Mouse (Mus musculus): Measurements from ENCODE around the gene Slmap. TPM values are rescaled to one million over a fixed set of nuclear protein-coding genes. Genes with fewer than 3 reads are reported as not detected.

Slmap gene
- total RNA-seq, 2 experiments from 2014 or later: 111 to 113 TPM

DNA sequence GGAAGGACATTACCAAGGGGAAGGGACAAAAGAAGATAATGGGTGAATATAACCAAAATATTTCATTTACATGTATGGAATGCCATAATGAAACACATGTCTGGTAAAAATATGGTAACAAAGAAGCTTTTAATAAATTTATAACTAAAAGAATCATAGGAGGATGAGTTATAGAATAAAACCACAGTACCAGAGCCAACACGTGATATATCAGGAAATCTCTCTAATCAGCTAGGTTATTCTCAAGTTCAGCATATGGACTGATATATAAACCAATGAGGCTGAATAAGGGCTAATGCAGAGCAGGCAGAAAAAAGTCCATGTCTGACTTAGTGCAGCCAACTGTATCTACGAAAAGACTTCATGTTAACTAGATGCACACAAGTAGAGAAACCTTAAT is 58.3 kb downstream of the Slmap start:
- DNase-seq: no peak

DNA sequence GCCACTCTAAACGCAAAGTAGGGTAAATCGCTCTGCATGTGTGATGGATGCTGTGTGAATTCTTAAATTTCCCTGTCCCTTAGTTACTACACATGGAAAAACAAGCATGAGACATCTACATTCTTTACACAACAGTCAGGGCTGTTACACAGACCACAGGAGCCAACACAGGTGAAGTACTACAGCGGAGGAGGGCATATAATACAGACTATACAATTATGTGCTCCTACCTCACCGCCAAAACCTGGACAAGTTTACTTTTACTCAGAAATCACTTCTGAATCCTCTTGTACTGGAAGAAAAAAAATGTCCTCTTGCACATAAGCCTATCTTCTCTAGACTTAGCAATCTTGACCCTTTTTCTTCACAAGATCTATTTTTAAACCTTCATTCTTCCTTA is 66.8 kb downstream of the Slmap start:
- DNase-seq: no peak

DNA sequence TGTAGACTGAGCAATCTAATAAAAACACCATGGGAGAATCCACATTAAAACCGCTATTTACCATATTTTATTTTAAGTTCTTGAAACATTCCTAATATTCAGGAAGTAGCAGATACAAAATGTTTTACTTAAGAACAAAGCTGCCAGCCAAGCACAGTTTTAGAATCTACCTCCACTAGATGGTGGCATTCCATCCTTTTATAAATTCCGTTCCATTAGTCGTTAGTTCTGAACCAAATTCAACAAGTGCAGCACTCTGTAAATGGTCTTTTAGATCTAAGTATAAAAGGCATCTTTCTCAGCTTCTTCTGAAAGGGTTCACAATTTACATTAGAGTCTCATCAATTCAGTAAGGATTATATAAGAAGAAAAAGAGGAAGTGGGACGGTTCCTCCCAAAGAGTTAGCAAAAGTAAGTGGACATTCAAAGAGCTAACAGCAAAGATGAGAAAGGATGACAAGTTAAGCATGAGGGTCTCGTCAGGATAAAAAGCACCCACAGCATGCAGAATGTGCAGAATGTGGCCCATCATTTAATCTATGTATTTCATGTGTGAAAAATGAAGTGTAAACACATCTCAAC is 68.1 kb downstream of the Slmap start:
- DNase-seq: no peak

DNA sequence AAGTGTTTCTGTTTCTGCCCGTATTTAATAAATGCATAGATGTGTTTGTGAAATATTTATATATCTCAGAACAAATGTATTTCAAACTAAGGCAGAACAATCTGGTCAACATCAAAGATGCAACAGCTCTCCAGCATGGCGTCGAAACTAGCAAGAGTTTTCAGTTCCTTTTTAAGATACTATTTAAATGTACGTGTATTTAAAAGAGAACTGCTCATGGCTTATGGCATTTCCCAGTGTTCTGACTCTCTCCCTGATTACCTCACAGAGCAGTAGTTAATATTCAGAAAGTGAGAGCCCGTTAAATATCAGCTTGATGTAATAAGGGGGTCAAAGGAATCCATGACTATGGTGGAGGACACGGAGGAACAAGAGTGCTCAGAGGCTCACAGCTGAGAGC is 68.8 kb downstream of the Slmap start:
- no peak for DNase-seq

DNA sequence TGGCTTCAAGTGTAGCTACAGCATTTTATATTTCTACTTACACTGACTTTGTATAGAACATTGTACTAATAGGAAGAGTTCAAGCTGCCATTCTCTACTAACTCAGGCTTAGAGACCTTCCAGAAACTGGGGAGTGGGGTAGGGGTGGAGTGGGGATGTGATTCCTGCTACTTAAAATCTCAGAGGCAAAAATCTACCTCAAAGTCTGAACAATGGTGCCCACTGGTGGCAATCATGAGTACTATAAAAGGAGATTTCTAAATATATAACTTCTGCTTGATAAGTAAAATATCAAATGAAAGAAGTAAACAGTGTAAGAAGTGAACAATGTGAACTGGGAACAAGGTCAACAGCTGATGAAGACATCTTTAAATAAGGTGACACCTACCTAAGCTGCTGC is 75.2 kb downstream of the Slmap start:
- DNase-seq: peak; percentile 36

DNA sequence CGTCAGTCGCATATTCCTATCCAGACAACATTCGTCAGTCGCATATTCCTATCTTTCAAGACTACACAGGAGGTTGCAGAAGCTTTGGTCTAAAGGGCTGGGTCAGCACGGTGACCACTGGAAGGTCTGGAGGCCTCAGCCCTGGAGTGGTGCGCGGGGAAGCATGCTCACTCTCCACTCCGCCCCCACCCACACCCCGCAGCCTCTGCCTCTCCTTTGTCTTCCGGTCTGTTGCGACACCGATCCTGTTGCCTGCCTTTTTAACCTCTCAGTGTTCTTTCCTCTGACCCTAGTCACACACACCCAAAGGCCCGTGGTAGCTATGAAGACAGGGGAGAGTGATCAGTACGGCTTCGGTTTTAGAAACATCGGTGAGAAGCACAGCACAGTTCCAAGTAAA is 79.9 kb downstream of the Slmap start:
- DNase-seq: no peak

DNA sequence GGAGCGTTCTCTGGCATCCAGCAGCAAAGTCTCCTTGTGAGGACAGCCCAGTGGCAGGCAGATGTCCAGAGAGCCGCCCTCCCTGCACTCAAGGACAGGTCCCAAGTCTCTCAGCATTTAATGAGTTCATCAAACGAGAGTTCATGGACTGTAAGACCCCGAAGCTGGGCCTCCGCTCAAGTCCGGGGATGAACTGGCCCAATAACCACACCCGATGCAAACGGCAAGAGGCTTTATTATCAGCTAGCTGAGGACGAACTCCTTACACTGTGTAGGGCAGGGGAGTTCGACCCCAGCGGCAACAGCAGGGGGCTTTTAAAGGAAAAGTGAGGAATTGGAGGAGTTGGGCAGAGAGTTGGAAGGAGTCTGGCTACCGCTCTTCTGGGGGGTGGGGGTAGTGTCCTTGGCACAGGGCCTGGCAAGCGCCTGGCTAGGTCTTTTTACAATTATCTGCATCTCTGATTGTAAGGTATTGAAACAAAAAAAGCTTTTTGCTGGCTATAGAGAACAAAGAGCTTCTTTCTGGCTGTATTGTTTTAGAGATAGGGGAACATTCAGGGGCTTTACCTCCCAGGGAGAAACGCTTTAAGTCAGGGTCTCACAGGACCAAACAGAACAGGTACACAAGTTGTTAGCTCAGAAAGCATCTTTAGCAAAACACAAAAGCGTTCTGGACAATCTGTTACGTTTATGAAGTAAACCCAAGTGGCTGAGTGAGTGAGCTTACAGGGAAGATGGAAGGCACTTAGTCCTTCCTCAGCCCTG is 84.5 kb downstream of the Slmap start:
- DNase-seq: peak; percentile 36

DNA sequence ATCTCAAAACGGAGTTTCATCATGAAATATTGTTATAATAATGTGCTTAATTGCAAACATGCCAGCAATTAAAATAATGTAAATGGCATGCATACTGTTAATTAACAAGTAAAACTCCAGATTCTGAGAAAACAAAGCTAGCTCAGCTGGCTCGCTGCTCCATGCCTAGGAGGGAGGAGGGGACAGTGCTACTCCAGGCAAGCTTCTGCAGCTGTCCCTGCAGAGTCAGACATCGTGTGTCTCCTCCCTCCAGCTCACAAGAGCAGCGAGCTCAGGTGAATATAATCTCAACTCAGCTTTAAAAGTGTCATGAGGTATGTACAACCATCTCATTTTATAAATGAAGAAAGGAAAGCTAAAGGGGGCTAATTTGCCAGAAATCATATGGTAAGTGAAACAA is 86.2 kb downstream of the Slmap start:
- DNase-seq: no peak

DNA sequence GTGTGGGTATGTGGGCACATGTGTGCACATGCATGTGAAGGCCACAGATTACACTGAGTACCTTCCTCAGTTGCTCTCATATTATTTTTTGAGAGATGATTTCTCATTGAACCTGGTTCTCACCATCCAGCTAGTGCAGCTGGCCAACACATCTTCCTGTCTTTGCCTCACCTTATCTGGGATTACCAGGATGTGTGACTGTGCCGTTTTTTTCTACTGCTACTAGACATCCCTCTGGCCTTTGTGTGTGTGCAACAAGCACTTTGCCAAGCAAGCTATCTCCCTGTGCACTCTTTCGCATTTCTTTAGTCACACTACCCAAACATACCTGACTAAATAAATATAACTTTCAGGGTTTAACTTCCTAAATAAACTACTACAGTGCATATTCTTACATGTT is 87.5 kb downstream of the Slmap start:
- no peak for DNase-seq

DNA sequence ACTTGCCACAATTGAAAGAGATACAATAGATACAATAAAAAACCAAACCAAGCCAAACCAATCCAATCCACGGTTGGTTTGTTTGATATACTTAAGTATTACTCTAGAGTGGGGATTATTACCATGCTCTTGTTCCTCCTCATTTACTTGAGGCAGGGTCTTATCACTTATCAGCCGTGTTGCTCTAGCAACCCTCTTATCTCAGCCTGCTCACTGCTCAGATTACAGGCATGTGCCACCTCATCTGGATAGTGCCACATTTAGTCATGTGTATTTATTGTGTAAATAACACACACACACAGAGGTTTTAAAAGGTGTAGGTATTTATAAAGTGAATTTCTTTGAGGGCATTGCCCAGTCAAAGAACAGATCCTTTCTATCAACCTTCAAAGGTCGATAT is 88.2 kb downstream of the Slmap start:
- no peak for DNase-seq

DNA sequence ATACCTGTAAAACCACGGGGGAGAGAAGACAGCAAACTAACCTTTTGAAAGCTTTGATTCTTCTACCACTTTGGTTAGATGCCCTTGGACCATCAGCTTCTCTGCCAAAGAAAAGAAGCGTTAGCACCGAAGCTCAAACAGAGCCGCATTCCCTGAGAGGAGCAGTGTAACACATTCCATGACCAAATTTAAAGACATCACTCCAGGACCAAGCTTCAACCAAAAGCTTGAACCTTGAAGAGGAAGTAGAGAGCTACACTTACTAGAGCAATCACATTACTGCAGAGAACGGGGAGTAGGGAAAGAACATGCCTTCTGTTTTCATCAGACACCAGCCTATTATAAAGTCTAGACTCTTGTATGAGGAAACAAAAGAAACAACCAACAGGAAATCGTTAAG is 92.2 kb downstream of the Slmap start:
- DNase-seq: no peak

DNA sequence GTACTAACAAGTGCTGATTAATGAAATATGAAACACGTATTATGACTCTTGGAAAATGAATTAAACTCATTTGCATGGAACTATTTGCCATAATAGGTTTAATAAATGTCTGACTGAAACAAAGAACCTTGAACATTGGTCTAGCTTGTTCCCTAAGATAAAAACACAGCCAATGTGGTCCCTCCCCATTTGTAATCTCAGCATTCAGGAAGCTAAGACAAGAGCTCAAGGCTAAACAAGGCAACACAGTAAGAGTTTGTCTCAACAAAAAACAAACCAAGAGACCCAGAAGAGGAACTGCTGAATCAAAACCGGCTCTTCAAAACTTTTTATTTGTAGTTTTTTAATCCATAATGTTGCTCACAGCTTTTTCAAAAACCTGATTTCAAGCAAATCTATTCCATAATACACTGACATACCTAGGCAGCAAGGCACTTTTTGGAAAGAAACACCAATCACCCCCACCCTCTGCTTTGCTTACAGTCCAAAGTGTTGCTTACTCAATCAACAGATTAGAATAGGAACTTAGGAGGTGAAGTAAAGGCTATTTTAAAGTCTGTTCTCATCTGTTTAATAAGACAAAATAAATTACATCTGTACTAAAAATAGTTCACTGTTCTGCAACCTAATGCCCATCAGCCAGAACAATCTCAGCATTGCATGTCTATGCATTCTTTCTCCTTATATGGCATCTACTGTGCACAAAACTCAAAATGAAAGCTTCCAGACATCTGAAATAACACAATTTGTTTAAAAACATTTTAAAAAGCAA is 93.5 kb downstream of the Slmap start:
- no peak for DNase-seq

DNA sequence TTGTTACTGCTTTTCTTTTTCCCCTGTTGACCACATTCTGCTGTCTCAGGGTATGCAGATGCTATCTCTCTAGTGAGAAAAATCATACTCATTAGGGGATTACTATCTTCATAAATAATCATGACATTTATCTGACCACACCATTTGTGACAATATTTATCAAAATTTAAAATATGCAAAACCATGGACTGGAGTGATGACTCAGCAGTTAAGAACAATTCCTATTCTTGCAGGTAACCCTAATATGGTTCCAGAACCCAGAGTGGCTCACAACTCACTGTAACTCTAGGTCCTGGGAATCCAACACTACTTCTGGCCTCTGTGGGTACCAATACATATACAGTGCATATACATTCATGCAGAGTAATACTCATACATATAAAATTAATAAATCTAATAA is 94.7 kb downstream of the Slmap start:
- DNase-seq: no peak

DNA sequence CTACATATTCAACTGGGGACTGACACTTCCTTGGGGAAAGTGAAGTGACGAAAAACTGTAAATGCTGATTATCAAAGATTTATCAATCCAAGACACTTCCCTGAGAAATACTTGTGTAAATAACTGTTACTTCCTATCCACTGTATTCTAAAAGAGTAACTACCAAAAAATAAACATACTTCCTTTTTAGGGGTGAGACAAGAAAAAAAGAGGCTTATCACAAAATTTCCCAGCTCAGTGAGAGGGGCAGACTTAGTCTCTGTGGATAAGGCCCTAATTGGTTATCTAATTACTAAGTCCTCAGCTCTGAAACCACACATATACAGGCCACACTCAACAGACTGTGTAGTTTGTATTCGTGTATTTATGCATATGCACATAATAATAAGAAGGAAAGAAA is 97.0 kb downstream of the Slmap start:
- no peak for DNase-seq

DNA sequence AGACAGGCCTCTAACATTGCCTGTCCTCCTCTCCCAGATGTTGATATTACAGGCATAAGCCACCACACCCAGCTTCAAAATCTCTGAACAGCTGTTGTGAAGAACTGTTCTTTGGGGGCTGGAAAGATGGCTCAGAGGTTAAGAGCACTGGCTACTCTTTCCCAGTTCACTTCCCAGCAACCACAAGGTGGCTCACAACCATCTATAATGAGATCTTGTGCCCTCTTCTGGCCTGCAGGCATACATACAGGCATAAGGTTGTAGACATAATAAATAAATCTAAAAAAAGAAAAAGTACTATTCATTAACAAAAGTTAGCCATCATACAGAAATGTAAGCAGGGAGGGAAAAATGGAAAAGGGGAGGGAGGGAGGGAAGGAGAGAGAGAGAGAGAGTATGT is 98.4 kb downstream of the Slmap start:
- no peak for DNase-seq

DNA sequence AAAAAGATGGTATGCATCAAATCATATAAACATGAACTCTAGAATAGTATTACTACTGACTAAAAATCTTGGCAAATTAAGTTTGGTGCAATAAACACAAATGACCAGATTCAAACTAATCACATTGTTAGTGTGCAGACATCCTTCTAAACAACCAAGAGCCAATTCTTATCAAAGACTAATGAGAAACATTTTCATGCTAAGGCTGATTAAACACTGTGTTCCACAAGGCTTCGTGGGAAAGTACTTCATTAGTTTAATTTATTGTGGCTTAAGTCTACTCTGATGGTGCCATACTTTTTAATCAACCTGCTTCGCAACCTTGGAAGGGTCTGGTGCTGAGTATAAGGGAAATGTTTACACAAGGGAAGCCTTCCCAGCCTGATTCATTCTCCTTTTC is 102.4 kb downstream of the Slmap start:
- DNase-seq: no peak

DNA sequence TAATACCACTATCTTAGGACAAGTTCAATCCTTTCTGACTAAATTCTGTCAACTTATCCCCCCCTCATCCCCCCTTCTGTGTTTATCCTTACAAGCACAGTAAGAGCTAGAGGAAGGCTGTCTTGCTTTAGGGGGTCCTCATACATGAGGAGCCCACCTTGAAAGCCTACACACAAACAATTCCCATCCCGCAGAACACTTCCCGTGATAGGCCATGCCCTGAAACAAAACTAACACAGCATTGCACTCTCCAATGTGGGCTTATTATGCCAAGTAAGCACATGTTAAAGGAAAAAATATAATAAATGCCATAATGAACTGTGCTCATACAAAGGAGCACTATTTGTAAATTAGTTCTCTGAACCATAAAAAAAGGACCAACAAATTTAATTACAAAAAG is 102.8 kb downstream of the Slmap start:
- DNase-seq: no peak

DNA sequence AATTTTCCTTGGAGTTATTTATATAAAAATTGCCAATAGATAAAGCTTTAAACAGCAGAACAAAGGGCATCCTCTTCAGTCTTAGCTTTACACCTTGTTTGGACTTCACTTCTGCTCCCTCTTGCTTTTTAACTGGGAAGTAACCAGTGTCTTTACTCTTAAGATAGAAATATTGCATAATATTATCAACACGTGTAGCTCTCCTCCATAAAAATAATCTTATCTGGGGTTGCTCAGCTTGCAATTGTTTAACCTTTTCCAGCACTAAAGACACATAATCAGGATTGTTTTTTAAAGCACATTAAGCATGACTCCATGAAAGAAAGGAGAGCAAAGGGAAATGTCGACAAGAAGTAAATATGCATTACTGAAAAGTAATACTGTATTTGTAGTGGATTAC is 114.5 kb downstream of the Slmap start:
- DNase-seq: no peak

DNA sequence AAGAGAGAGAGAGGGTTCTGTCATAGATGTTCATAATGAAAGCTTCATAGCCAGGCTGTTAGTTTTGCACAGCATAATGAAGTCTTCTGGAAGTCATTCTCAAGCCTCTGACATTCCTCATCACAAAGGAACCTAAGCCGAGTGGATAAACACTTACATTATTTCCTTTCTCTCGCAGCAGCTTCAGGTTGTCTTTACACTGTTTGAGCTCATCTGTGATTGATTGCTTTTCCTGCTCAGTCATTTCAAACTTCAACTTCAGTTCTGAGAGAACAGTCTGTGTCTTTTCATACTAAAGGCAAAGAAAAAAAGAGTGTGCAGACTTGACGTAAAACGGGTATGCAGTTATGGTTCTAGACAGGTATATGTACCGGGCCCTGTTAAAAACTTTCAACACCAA is 116.8 kb downstream of the Slmap start:
- DNase-seq: no peak

DNA sequence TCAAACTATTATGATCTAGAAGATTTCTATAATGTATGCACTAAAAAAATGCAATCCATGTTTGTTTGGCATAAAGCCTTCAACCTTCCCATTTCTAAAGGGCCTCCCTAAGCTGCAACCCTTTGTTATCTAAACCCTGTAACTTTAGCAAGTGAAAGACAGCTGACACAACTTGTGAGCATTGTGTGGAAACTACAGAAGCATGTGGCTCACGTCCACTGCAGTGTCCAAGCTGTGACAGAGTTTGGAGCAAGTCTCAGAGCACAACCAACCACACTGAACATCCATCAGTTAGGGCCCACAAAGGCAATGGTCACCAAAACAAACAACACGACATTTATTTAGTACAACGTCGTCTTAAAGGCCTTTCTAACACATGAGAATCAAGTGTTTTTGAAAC is 117.6 kb downstream of the Slmap start:
- no peak for DNase-seq

DNA sequence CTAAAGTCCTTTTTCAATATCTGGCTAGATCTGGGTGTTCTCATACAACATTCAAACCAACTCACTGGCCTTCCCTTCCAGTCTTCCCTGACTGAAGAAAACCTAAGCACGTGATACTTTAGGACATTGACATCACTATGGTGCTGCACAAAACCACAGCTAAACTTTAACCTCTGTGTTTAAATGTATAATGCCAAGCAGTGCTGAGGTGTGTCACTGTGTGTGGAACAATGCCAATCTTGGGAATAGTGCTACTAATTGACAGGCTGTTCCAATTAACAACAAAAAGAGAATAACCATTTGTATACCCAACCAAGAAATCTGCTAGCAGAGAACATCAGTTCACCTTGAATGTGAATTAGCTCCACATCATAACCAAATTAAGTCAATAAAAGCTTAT is 121.2 kb downstream of the Slmap start:
- no peak for DNase-seq

DNA sequence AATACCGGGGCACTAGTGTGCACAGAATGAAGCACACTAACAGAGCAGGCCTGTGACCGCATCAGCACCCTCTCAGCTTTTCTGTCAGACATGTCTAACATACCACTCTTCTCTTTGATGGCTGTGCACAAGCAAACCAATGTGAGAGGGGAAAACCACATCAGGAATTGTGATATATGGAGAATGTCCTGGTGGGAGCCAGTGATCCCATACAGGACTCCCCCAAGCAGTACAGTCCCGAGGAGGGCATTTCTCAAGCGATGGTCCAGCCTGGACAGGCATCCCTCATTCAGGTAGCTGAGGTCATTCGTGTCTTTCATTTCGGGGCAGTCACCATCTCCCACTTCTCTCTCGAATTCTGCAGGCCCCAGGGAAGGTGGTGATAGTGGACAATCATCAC is 128.0 kb downstream of the Slmap start:
- no peak for DNase-seq

DNA sequence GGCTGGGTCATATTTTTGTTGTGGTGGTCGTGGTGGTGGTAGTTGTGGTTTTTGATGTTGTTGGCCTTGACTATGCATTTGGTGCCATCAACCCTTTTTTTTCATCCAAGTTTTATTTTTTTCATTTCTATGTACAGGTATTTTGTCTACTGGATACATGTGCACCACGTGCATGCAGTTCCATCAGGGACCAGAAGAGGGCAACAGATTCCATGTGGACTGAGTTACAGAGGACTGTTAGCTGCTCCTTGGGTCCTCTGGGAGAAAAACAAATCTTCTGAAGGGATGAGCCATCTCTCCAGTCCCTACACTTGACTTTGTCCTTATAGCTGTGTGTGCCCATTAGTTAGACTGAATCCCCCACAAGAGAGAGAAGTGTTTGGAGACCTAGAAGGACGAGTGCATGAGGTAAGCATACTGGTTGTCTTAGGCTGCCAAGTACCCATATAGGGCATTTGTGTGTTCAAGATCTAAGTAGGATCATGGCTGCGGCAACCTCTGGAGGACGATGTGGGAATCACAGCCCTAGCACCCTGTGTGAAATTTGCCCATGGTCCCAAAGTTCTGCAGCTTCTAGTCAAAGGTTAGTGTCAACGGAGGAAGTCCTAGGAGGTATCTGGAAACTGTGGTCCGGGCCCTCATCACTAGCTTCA is 136.1 kb downstream of the Slmap start:
- DNase-seq: no peak

Data from gastrocnemius, postnatal 10 days (tissue).